Mouse (Mus musculus) liver, adult 2 months (tissue): ENCODE data around the gene Hmcn2. TPM values are rescaled to one million over a fixed set of nuclear protein-coding genes. Genes with fewer than 3 reads are reported as not detected.

Experiments used
- DNase-seq: peaks from one replicate; pipeline ENCODE4 v3.0.0-alpha.2; 2011; ENCODE audit warnings: low read depth, low spot score; ENCODE audit errors: extremely low read depth
- H3K27ac ChIP-seq: fragments of 200-500 bp; replicated peaks from 2 replicates; pipeline ENCODE4 v1.5.1; 2012; ENCODE audit warnings: low read depth, mild to moderate bottlenecking, control low read depth, inconsistent platforms, low read length; ENCODE audit not compliant: insufficient read depth
- H3K27me3 ChIP-seq: fragments of 200-500 bp; 2 replicates; pipeline ENCODE4 v1.6.1; 2012; ENCODE audit warnings: mild to moderate bottlenecking, moderate library complexity, low read length, inconsistent platforms; ENCODE audit not compliant: control insufficient read depth, insufficient read depth
- H3K36me3 ChIP-seq: fragments of 200-500 bp; 2 replicates; pipeline ENCODE4 v1.6.1; 2012; ENCODE audit warnings: low read length, inconsistent platforms; ENCODE audit not compliant: control insufficient read depth, insufficient read depth
- H3K4me1 ChIP-seq: fragments of 200-500 bp; 2 replicates; pipeline ENCODE4 v1.6.1; 2011; ENCODE audit warnings: low read length; ENCODE audit not compliant: control insufficient read depth, insufficient read depth
- H3K4me3 ChIP-seq: fragments of 200-500 bp; 2 replicates; pipeline ENCODE4 v1.5.1; 2011; ENCODE audit warnings: low read depth, mild to moderate bottlenecking, control low read depth, low read length, moderate library complexity; ENCODE audit not compliant: insufficient read depth
- H3K79me2 ChIP-seq: fragments of 200-500 bp; 2 replicates; pipeline ENCODE4 v1.6.1; 2012; ENCODE audit warnings: inconsistent platforms, mild to moderate bottlenecking, low read length, moderate library complexity; ENCODE audit not compliant: control insufficient read depth, insufficient read depth
- H3K9ac ChIP-seq: fragments of 200-500 bp; 2 replicates; pipeline ENCODE4 v1.6.1; 2012; ENCODE audit warnings: low read depth, mild to moderate bottlenecking, control low read depth, inconsistent platforms, low read length
- CTCF ChIP-seq: fragments of 200-500 bp; IDR thresholded peaks from 2 replicates; pipeline ENCODE4 v1.5.1; 2011; ENCODE audit warnings: low read depth, low read length, control low read depth
- POLR2A ChIP-seq: fragments of 200-500 bp; IDR thresholded peaks from 2 replicates; pipeline ENCODE4 v1.6.1; 2011; ENCODE audit warnings: low read length, control low read depth; ENCODE audit not compliant: insufficient read depth; ENCODE audit errors: extremely low read depth
- WGBS: fragments of 180-500 bp; shearing (Covaris S2); methylation state at CpG from one replicate; pipeline ENCODE4 v1.1.7; 2018; 5-methylcytosine and 5-hydroxymethylcytosine counted together
- polyA plus RNA-seq: library from polyadenylated mRNA; depleted of rRNA; stranded (reverse); fragments of >200 nt; gene quantifications from 2 replicates; pipeline ENCODE4 v1.2.3, GENCODE M21; 2012
- total RNA-seq: library from RNA; depleted of rRNA; stranded (reverse); fragments of >200 nt; gene quantifications from 2 replicates; pipeline ENCODE4 v1.2.3, GENCODE M21; 2014

The Hmcn2 gene
- total and polyA plus RNA-seq, 2 experiments = 0.46 to 1.8 TPM

GRCm38 (mm10) chr2:31477234-31478161, 163.3 kb downstream of the Hmcn2 start:
- peaks cover 4% of the 10 kb centered on the region; the same call in 1 of the 2 replicates for H3K79me2 ChIP-seq
- peaks cover 81% of the 10 kb centered on the region for H3K36me3 ChIP-seq
- H3K9ac ChIP-seq = peak overlapping the region; percentile 14
- peak; percentile 63 for DNase-seq
- peak overlapping the region; percentile 20; the same call in 1 of the 2 replicates for H3K27ac ChIP-seq
- H3K4me3 ChIP-seq = peak overlapping the region; percentile 41; the same call in 1 of the 2 replicates
- H3K4me1 ChIP-seq = peaks cover 30% of the 10 kb centered on the region
- WGBS = 46% methylated on average over 12 of the region's 12 CpGs
- TF ChIP-seq POLR2A (0 out of 2 replicates have a peak, but pooled peaks have one; percentile 7), CTCF (no peak)
- no peaks in the 10 kb centered on the region for H3K27me3 ChIP-seq

GRCm38 (mm10) chr2:31482914-31483575, 168.8 kb downstream of the Hmcn2 start:
- Histone ChIP-seq H3K9ac (peak overlapping the region; percentile 20; the same call in 1 of the 2 replicates), H3K27ac (no peak overlapping the region), H3K36me3 (peaks cover 85% of the 10 kb centered on the region), H3K27me3 (no peaks in the 10 kb centered on the region), H3K4me1 (peaks cover 12% of the 10 kb centered on the region), H3K79me2 (no peaks in the 10 kb centered on the region), H3K4me3 (no peak overlapping the region)
- TF ChIP-seq CTCF = peak; percentile 84
- TF ChIP-seq POLR2A = no peak
- peak; percentile 70 for DNase-seq
- WGBS = 29% methylated on average over 8 of the region's 8 CpGs

GRCm38 (mm10) chr2:31484187-31484586, 170.0 kb downstream of the Hmcn2 start:
- H3K79me2 ChIP-seq = no peaks in the 10 kb centered on the region

GRCm38 (mm10) chr2:31489166-31489565, 175.0 kb downstream of the Hmcn2 start:
- TF ChIP-seq CTCF (no peak), POLR2A (no peak)
- no peak overlapping the region for H3K4me3 ChIP-seq
- H3K4me1 ChIP-seq = peaks cover 5% of the 10 kb centered on the region
- peak overlapping the region; percentile 30; the same call in 1 of the 2 replicates for H3K9ac ChIP-seq
- H3K79me2 ChIP-seq = no peaks in the 10 kb centered on the region
- 81% methylated on average over 12 of the region's 12 CpGs for WGBS
- no peaks in the 10 kb centered on the region for H3K27me3 ChIP-seq
- peaks cover 89% of the 10 kb centered on the region for H3K36me3 ChIP-seq
- no peak overlapping the region for H3K27ac ChIP-seq
- DNase-seq = no peak

More at GRCm38 (mm10) chr2:31484187-31484586, 170.0 kb downstream of the Hmcn2 start:
- Histone ChIP-seq H3K9ac (no peak overlapping the region), H3K27ac (no peak overlapping the region), H3K27me3 (no peaks in the 10 kb centered on the region), H3K36me3 (peaks cover 87% of the 10 kb centered on the region), H3K4me3 (no peak overlapping the region), H3K4me1 (peaks cover 10% of the 10 kb centered on the region)
- peak; percentile 68 for DNase-seq
- WGBS = 39% methylated on average over 5 of the region's 5 CpGs
- TF ChIP-seq CTCF (peak; percentile 88), POLR2A (no peak)

- H3K4me3 ChIP-seq = no peak overlapping the region
- no peaks in the 10 kb centered on the region for H3K79me2 ChIP-seq
- 60% methylated on average over 2 of the region's 2 CpGs for WGBS
- no peak overlapping the region for H3K27ac ChIP-seq
- TF ChIP-seq CTCF (no peak), POLR2A (no peak)
- peaks cover 7% of the 10 kb centered on the region for H3K4me1 ChIP-seq
- DNase-seq = no peak
- peaks cover 84% of the 10 kb centered on the region for H3K36me3 ChIP-seq
- no peaks in the 10 kb centered on the region for H3K27me3 ChIP-seq
- no peak overlapping the region for H3K9ac ChIP-seq
Observed at GRCm38 (mm10) chr2:31490556-31490955, 176.3 kb downstream of the Hmcn2 start.
